Mouse (Mus musculus) megakaryocyte, adult 5-6 weeks (primary cell): ENCODE results near the gene Klf4. TPM values are rescaled to one million over a fixed set of nuclear protein-coding genes. Genes with fewer than 3 reads are reported as not detected.

Source experiments
- total RNA-seq, 2 experiments: library from RNA; stranded (forward) in 1 of 2; stranded (reverse) in 1 of 2; fragments of 153-499, 151-499 nt in 1 of 2; fragments of 221-1000, 200-1000 nt in 1 of 2; gene quantifications; 2 replicates each; pipeline versions ENCODE4 v1.2.3 to v1.2.4; 2015 to 2017

Klf4 gene
- total RNA-seq, 2 experiments from 2014 or later, result 96.7 to 224 TPM

Other genes starting within 250 kb of the Klf4 start
- gene Rad23b, start 182.4 kb downstream of the Klf4 start, total RNA-seq (2015), result 56.7 and 60.3 TPM in 2 replicates
- gene Rad23b, start 182.4 kb downstream of the Klf4 start, total RNA-seq (2017), result 81.3 and 83.2 TPM in 2 replicates